Mouse (Mus musculus): ENCODE data around the gene Vmn2r9.
"Not testable (repeated sequence)": the region's sequence is repeated elsewhere in the genome, so short reads cannot be mapped to it uniquely, and the experiment has no call there.

The Vmn2r9 gene

GRCm38 (mm10) chr5:108852501-108852900 is at the start of gene Vmn2r9:
Gene Vmn2r9, minus strand, starts transcription at chr5:108852601.
- DNase-seq (ENCODE audit: low spot score in 2 of 2) = not testable (repeated sequence)

GRCm38 (mm10) chr5:108866746-108867145 is 14.3 kb upstream of the Vmn2r9 start:
- DNase-seq (ENCODE audit: low spot score in 2 of 2) = not testable (repeated sequence)

GRCm38 (mm10) chr5:108849466-108849865 is 2.9 kb downstream of the Vmn2r9 start:
- no peak for DNase-seq (ENCODE audit: low spot score in 2 of 2)

- DNase-seq (ENCODE audit: low spot score in 2 of 2) = no peak
Measured at GRCm38 (mm10) chr5:108836156-108836555, 16.2 kb downstream of the Vmn2r9 start.

- no peak for DNase-seq (ENCODE audit: low spot score in 2 of 2)
Measured at GRCm38 (mm10) chr5:108823276-108823675, 29.1 kb downstream of the Vmn2r9 start.

- not testable (repeated sequence) for DNase-seq (ENCODE audit: low spot score in 2 of 2)
Measured at GRCm38 (mm10) chr5:108808750-108809149, 43.7 kb downstream of the Vmn2r9 start, which contains the start of gene Vmn2r8. Gene Vmn2r8, minus strand, starts transcription at chr5:108808850.

GRCm38 (mm10) chr5:108803646-108804045 is 48.8 kb downstream of the Vmn2r9 start:
- no peak for DNase-seq (ENCODE audit: low spot score in 2 of 2)

- not testable (repeated sequence) for DNase-seq (ENCODE audit: low spot score in 2 of 2)
Measured at GRCm38 (mm10) chr5:108795263-108795662, 57.1 kb downstream of the Vmn2r9 start, which contains the start of gene Tmed11. Gene Tmed11, minus strand, starts transcription at chr5:108795363.

GRCm38 (mm10) chr5:108790385-108790784 is 62.0 kb downstream of the Vmn2r9 start:
- peak in 1 of 2 experiments; percentile 1 for DNase-seq (ENCODE audit: low spot score in 2 of 2)

Data from right cerebral cortex, adult 2 months (tissue).